Mouse (Mus musculus) monocyte, adult 59 days (primary cell): ENCODE results near the gene Avpr2. TPM values are rescaled to one million over a fixed set of nuclear protein-coding genes. Genes with fewer than 3 reads are reported as not detected.

Source experiments
- total RNA-seq, 2 experiments: library from RNA; stranded (reverse); gene quantifications; one replicate each; pipeline ENCODE4 v1.2.4; 2023

The Avpr2 gene
- total RNA-seq, result not detected

DNA sequence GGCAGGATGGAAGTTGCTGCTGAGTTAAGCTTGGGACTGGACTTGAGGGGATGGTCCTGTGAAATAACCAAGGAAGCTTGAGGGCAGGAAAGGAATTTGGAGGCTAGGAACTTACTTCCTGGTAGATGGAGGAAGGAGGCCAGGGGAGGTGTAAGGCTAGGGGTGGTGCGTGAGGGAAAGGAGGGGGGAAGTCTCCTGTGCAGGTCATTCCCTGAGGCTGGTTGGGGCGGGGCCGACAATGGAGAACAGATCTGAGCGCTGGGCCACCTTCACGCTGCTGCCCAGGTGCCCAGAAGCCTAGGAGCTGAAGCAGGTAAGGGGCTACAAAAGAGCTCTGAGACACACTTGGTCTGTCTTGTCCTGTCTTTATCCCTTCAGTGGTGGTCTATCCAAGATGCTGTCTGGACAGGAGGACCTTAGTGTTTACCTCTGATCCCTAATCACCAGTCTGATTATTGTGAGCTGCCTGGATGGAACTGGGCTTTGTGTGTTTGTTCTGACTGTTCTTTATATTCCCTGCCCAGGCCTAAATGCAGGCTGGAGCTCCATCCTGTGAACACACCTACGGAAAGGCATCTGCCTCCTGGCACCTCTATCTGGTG is at the start of gene Avpr2:
Gene Avpr2, plus strand, starts transcription at position 552 of the 602 bp plus-strand sequence.

DNA sequence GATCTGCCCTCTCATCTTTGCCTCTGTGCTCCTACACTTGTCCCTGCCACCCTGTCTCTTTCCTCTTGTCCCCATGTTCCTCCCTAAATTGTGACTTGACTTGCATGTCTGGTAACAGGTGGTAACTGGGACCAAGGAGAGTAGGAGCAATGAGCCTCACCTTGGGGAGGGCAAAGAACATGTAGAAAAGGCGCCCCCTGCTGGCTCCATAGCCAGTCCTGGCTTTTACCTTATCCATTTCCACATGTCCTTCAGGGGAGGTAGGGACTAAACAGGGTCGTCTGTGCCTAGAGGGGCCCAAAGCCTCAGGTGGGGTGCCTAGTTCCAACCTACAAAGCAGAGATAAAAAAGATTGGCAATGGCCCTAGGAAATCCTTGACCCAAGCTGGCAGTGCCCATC is 3.8 kb downstream of the Avpr2 start, which contains the start of gene L1cam:
Gene L1cam, minus strand, starts transcription at position 387 of the 400 bp plus-strand sequence.

DNA sequence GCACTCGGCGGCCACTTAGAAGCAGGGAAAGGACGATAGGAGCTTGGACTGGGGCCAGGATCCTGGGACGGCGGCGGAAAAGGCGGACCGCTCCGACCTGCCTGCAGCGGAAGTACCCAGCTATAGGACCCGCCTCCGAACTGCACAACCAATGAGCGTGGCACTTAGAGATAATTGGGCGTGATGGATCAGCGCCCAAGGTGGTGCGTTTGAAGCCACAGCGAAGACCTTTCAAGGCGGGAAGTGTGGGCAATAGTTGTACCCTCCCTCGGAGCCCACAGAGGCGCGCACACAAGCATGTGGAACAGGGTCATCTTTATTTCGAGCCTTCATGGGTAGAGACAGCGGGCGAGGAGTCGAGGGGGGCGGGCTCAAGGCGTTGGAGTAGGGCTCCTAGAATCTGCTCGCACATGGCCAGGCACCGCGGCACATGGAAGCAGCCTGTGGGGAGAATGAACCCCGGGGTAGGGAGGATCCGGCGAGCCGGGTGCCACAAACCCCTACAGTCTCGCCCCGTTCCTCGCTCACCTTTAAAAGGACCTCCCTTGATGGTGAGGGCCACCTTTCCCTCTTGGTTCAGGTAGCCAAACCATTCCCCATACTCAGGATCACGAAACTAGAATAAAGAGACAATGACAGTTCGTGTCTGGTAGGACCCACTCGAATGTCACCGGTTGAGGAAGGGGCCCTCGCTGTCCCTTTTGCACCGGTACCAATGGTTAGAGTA is 30.1 kb downstream of the Avpr2 start, which contains the start of the genes Arhgap4 and Naa10:
Gene Arhgap4, minus strand, starts transcription at position 48 of the 727 bp plus-strand sequence.
Gene Naa10, minus strand, starts transcription at position 122 of the 727 bp plus-strand sequence.

DNA sequence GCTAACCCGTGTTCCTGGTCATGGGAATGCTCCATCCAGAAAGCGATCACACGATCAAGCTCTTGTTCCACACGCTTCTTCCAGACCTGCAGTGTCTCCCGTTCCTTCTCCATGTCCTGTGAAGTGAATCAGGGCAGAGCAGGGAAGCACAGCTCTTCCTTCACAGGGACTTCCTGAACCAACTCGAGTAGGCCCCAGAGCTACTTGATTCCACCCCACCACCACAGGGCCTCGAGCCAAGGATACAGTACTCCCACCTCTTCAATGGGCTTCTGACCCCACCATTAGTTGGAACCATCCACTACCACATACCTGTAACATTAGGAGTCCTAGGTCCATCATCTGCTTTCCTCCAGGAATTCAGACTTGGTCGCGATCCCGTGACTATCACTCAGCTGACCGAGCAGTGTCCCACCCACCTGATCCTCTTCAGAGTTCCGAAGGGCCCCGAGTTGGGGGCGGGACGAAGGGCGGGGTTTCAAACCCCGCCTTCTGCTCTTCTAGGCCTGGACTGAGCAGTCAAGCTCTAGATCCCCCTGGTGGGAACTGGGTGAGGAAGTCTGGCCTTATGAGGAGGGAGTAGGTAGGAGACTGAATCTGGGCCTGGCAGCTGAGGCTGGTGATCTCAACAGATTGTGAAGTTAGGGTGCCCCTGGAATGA is 38.6 kb downstream of the Avpr2 start, which contains the start of gene Renbp:
Gene Renbp, minus strand, starts transcription at position 449 of the 661 bp plus-strand sequence.

Other genes starting within 250 kb of the Avpr2 start
- gene Pnck, start 232.0 kb upstream of the Avpr2 start, total RNA-seq, result under 1 TPM in 1 of 2 experiments, not detected in 1; 0.36 TPM
- under 1 TPM; 0.30 to 0.94 TPM for gene Slc6a8, start 219.0 kb upstream of the Avpr2 start, total RNA-seq
- 100 to 1,000 TPM; 113 to 115 TPM for gene Bcap31, start 175.9 kb upstream of the Avpr2 start, total RNA-seq
- 100 to 1,000 TPM; 144 to 156 TPM for gene Abcd1, start 175.5 kb upstream of the Avpr2 start, total RNA-seq
- gene Plxnb3, start 135.0 kb upstream of the Avpr2 start, total RNA-seq, result 1 to 10 TPM; 2.4 to 3.2 TPM
- gene Srpk3, start 117.7 kb upstream of the Avpr2 start, total RNA-seq, result under 1 TPM; 0.82 to 0.97 TPM
- 100 to 1,000 TPM; 124 to 154 TPM for gene Idh3g, start 105.2 kb upstream of the Avpr2 start, total RNA-seq
- gene Ssr4, start 105.1 kb upstream of the Avpr2 start, total RNA-seq, result 100 to 1,000 TPM; 155 to 157 TPM
- 1 to 10 TPM; 1.2 to 3.3 TPM for gene Pdzd4, start 67.1 kb upstream of the Avpr2 start, total RNA-seq
- gene L1cam, start 4.0 kb downstream of the Avpr2 start, total RNA-seq, result 100 to 1,000 TPM in 1 of 2 experiments, 10 to 100 TPM in 1; 79.0 to 123 TPM
- 100 to 1,000 TPM; 146 TPM for gene Arhgap4, start 29.8 kb downstream of the Avpr2 start, total RNA-seq
- gene Naa10, start 29.8 kb downstream of the Avpr2 start, total RNA-seq, result 10 to 100 TPM; 46.2 to 49.0 TPM
- gene Renbp, start 38.7 kb downstream of the Avpr2 start, total RNA-seq, result 10 to 100 TPM; 68.8 to 76.7 TPM
- gene Hcfc1, start 74.3 kb downstream of the Avpr2 start, total RNA-seq, result 10 to 100 TPM; 86.7 to 89.0 TPM
- 100 to 1,000 TPM; 131 to 140 TPM for gene Irak1, start 131.8 kb downstream of the Avpr2 start, total RNA-seq
- gene Opn1mw, start 235.4 kb downstream of the Avpr2 start, total RNA-seq, result not detected
- gene Mecp2, start 243.3 kb downstream of the Avpr2 start, total RNA-seq, result 10 to 100 TPM; 42.6 to 44.5 TPM